Mouse (Mus musculus): ENCODE data around the gene Csdc2.

GRCm38 (mm10) chr15:81989371-81990062 is 53.0 kb downstream of the Csdc2 start:
- peak; percentile 79 for TF ChIP-seq CTCF (IDR thresholded peaks at IDR 0.05; ENCODE audit: control insufficient read depth, insufficient read depth, low read length)
- TF ChIP-seq POLR2A (IDR thresholded peaks at IDR 0.05; ENCODE audit: borderline replicate concordance, control insufficient read depth, low read depth, low read length) = no peak
